Mouse (Mus musculus): ENCODE measurements around the gene Ece2.

Gene Ece2

DNA sequence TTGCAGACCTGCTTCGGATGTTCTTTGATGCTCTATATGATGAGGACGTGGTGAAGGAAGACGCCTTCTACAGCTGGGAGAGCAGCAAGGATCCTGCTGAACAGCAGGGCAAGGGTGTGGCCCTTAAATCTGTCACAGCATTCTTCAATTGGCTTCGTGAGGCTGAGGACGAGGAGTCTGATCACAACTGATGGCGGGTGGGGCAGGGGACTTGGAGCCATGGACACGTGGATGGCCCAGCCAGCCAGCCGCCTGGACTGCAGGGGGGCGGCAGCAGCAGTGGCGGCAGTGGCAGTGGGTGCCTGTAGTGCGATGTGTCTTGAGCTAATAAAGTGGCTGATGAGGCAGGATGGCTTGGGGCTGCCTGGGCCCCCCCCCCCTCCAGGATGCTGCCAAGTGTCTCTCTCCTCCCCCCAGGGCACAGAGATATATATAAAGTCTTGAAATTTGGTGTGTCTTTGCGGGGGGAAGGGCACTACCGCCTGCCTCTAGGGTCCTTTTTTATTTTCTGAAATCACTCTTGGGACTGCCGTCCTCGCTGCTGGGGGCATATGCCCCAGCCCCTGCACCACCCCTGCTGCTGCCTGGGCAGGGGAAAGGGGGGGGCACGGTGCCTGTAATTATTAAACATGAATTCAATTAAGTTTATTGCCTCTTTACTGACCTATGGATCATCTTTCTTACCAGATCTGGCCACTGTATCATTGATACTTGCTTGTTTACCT is 62.8 kb downstream of the Ece2 start:
- no peak for DNase-seq

DNA sequence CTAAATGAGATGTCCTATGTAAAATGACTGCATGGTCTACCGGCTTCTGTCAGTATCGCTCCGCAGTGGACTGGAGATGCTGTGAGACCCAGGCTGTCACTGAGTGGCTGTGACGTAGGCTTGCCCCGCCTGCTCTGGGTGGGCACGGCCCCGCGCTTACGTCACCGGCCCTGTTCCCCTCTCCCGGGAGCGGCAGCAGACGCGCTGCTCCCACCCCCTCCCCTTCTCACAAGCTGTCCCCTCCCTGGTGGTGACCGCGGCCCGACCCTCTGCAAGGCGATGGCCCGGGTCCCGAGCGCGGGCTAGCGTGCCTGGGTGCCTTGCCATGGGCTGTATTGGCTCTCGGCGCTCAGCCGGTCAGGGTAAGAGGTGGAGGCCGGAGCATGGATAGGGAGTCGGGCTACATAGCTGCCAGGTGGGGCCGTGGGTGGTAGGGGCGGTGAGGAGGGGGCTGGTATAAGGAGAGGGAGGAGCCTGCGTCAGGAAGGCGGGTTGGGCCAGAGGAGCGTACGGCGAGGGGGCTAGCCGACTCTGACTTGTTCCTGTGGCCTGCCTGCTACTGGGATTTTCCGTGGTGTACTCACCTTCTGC is 63.6 kb downstream of the Ece2 start, which contains the start of gene Fam131a:
Fam131a (plus strand) TSS at position 131 of the 591 bp plus-strand sequence.
- DNase-seq, result peak; percentile 89

DNA sequence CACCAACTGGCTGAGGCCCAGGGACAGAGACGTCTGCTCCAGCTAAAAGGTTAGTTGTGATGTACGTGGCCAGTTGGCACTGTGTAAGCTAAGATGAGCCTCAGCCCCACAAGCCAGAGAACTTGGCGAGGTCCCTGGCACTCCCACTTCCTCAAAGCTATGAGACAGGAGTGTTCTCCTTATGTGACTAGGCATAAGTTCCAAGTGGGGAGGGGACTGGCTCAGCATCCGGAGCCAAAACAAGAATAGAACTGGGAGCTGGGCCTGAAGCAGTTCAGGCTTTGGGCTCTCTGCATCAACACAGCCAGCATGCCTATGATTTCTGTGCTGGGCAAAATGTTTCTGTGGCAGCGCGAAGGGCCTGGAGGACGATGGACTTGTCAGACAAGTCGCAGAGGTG is 65.2 kb downstream of the Ece2 start:
- peak; percentile 55 for DNase-seq

DNA sequence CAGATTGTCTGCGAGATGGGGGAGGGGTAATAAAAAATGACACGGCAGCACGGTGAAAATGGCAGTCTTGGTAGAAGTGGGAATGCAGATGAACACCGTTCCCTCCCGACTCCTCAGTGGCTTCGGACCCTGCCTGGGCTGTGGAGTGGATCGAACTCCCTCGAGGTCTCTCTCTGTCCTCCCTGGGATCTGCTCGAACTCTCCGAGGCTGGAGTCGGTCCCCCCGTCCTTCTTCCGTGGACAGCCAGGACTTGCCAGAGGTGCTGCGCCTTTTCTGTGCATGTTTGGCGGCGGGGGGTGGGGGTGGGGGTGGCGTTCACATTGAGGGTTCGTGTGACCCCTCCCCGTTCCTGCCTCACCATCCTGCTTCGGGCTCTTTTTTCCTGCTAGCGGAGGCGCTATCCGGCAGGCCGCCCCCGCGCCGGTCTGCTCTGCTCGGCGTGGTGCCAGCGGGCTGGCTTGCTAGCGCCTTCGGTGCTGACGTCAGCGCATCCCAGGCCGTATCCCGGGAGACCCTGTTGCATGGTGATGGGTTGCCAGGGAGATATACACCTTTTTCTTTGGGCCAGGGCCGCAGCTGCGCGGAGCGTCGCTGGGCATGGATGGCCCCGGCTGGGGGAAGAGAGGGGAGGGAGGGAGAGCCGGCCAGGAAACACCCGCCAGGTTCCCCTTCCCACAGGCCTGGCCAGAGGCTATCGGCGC is 66.1 kb downstream of the Ece2 start:
- DNase-seq, result peak; percentile 87
